Mouse (Mus musculus) kidney, adult 10 weeks (tissue): ENCODE results near the gene Arx. TPM values are rescaled to one million over a fixed set of nuclear protein-coding genes. Genes with fewer than 3 reads are reported as not detected.

Source experiments
- polyA plus RNA-seq: library from polyadenylated mRNA; stranded (reverse); fragments of 350-450 nt; fragmentation: Illumina TruSeq; extraction: RNeasy Lipid Tissue Mini Kit (QIAGEN cat#74804); gene quantifications from one replicate; pipeline ENCODE4 v1.2.3, GENCODE M21; 2014; ENCODE audit warnings: low read depth, low replicate concordance

Gene Arx
- polyA plus RNA-seq = not detected

DNA sequence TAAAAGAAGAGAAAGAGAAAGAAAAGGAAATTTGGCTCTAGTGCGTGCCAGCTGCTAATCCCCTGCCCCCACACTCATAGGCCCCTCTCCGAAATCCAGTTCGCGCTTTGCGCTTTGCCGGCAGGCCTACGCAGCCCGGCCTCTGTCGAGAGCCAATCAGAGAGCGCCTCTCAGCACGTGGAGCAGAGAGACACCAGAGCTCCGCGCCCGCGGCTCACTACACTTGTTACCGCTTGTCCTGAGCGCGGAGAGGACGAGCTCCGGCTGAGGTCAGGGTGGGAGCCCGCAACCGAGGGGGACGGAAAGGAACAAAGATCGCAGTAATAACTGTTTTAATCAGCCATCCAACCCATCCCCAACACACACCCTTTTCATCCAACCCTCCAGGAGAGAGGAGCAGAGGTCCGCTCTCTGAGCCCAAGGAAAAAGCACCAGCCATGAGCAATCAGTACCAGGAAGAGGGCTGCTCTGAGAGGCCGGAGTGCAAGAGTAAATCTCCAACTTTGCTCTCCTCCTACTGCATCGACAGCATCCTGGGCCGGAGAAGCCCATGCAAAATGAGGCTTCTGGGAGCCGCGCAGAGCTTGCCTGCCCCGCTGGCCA is at the start of gene Arx:
Arx (plus strand) TSS at position 155 of the 603 bp plus-strand sequence.

